Mouse (Mus musculus) retina, adult 2 months (tissue): ENCODE data around the gene Apc2.
"Not testable (repeated sequence)": the region's sequence is repeated elsewhere in the genome, so short reads cannot be mapped to it uniquely, and the experiment has no call there.

ENCODE experiments used
- DNase-seq: peaks from one replicate; pipeline ENCODE4 v3.0.0-alpha.2; 2012; ENCODE audit warnings: low read depth, low spot score

Gene Apc2

DNA sequence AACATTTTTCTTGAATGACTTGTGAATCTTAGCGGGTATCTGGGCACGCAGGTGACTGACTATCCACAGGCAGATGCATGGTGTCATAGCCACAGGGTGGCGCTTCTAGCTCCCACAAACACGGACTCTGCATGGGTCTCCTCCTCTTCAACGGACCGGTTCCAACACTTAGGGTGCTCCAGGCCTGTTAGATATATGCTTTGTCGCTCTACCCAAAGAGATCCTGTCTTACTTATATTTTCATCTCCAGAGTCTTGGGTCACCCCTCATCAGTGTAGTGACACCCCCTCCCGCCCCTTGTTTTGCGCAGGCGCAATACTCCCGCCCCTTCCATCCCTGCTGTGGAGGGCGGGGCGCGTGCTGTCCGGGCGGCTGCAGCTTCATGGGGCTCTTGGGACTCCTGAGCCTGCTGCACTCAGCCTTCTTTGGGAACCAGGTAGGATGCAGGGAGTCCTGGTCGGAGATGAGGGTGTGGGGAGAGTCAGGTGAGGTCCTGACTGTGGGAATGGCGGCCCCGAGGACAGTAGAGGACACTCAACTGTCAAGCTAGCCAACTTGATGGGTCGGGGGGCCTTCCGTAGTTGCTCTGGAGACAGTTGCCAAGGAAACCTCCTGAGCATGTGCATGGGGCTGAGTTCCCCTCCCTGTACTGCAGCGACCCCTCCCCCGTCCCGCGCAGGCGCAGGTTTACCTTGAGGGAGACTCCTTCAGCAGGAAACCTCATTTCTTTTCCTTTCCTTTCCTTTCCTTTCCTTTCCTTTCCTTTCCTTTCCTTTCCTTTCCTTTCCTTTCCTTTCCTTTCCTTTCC lies at the start of gene Apc2:
Apc2 (plus strand) TSS at position 360 of the 808 bp plus-strand sequence.
- DNase-seq = peak; percentile 57

GRCm38 (mm10) chr10:80247849-80248248 lies 47.9 kb upstream of the Apc2 start:
- no peak for DNase-seq

DNA sequence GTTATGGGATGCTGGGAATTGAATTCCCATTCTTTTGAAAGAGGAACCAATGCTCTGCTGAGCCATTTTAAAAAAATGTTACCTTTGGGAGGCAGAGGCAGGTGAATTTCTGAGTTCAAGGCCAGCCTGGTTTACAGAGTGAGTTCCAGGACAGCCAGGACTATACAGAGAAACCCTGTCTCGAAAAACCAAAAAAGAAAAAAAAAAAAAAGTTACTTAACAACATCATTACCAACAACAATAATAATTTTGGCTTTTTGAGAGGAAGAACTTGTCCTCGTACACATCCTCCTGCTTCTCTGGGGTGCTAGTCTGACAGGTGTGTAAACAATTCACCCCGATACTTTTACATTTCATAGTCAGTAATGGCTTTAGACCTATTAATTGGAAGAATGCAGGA lies 47.3 kb upstream of the Apc2 start:
- not testable (repeated sequence) for DNase-seq

DNA sequence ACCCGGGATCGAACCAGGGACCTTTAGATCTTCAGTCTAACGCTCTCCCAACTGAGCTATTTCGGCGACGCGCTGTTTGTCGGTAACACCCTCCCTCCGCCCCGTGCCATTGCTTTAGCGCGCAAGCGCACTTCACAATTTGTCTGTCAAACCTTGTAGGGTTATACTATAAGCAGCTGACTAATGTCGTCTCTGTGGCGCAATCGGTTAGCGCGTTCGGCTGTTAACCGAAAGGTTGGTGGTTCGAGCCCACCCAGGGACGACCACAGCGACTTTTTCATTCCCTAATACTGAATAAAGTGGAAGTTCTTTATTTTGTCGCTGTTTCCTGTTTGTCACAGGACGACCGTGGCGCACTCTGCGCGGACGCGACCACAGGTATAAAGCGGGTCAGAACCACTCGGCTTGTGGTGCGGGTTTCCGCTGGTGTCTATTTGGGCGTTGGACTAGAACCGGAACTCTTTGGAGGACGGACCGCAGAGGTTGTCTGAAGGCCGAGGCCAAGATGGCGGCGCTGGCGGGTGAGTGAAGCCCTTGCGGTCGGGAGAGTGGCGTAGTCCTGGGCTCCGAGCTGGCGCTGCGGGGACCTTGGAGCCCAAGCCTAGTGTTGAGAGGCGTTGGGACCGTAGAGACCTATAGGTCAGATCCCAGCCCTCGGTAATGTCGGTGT lies 46.7 kb upstream of the Apc2 start, which contains the start of gene Ndufs7:
Ndufs7 (plus strand) TSS at position 151 of the 670 bp plus-strand sequence.
- peak; percentile 94 for DNase-seq

GRCm38 (mm10) chr10:80250059-80250458 lies 45.7 kb upstream of the Apc2 start:
- no peak for DNase-seq

DNA sequence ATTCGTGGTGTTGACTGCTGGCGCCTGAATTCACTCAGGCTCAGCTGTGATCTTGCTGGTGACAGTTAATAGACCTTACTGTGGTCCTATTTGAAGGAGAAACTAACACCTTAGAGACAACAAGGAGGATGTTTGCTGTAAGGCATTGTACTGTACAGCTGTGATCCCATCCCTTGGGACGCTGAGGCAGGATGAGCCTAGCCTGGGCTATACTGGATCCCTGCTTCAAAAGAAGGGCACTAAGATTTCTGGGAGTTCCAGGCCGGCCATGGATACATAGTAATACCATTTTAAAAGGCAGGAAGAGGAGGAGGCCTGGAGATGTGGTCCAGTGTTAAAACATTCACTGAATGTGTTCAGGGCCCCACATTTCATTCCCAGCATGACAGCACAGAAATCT lies 45.2 kb upstream of the Apc2 start:
- no peak for DNase-seq

DNA sequence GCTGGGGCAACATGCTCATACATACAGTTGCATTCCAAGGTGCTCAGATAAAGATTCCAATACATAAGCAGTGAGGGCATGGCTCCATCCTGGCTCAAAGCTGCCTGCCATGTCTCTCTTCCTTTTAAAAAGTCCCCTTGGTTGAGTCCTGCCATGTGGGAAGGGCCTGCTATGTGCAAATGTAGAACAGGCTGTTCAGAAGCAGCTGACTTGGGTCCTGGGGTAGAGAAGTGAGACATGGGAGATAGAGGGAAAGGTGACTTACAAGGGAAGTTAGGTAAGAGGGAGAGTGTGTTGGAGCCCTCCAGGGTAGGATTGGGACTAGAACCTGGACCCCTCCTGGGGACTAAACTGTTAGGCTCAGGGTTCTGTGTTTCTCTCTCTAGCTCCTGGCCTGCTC lies 43.8 kb upstream of the Apc2 start:
- no peak for DNase-seq

DNA sequence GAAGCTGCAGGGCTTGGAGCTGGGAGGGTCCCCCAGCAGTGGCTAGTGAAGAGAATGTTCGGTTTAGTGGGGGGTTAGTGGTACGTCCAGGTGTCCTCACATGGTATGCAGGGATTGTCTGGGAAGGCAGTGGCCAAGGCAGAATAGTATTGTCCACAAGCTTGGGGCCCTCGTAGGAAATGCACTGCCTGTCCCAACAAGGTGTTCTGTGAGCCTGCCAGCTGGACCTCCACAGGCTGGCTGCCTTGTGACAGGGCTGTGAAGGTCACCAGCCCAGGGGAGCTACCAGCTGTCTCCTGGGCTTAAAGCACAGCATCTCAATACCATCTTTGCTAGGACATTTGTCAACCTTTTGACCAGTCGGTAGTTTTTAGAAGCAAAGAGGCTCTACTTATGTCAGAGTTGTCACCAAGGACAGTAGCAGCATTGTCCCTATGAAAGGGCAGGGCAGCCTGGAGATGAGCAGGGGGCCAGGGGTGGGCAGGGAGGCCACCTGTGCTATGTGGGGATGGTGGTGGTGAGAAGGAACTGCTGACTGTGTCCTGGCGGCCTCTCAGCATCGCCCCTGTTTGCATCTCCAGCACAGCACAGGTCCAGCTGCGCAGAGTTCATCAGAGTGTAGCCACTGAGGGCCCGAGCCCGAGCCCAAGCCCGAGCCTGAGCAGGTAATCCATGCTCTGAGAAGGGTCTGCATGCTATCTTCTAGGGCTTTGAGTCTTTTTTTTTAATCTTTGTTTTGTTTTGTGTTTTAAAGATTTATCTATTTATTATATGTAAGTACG lies 43.1 kb upstream of the Apc2 start:
- DNase-seq = no peak

GRCm38 (mm10) chr10:80253551-80253950 lies 42.2 kb upstream of the Apc2 start:
- DNase-seq = no peak

- no peak for DNase-seq
Observed at GRCm38 (mm10) chr10:80254331-80255297, 41.2 kb upstream of the Apc2 start.

- DNase-seq = no peak
Observed at GRCm38 (mm10) chr10:80255881-80256535, 39.8 kb upstream of the Apc2 start.

GRCm38 (mm10) chr10:80257936-80258335 lies 37.8 kb upstream of the Apc2 start:
- no peak for DNase-seq

- no peak for DNase-seq
Observed at GRCm38 (mm10) chr10:80258752-80259462, 36.9 kb upstream of the Apc2 start.

DNA sequence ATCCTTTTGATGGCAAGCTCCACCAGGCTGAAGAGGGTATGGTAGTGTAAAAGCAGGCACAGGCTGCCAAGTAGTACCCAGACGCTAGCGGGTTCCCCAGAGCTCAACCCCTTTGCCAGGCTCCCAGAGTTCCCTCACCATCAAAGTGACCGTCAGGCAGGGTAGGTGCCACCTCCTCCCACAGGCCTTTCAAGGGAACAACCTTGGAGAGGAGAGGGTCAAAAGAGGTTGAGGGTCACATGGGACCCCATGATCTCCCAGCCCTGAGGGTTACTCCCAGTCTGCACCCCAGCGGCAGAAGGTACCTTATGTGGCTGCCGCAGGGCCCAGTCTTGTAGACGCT lies 36.3 kb upstream of the Apc2 start:
- DNase-seq = no peak

DNA sequence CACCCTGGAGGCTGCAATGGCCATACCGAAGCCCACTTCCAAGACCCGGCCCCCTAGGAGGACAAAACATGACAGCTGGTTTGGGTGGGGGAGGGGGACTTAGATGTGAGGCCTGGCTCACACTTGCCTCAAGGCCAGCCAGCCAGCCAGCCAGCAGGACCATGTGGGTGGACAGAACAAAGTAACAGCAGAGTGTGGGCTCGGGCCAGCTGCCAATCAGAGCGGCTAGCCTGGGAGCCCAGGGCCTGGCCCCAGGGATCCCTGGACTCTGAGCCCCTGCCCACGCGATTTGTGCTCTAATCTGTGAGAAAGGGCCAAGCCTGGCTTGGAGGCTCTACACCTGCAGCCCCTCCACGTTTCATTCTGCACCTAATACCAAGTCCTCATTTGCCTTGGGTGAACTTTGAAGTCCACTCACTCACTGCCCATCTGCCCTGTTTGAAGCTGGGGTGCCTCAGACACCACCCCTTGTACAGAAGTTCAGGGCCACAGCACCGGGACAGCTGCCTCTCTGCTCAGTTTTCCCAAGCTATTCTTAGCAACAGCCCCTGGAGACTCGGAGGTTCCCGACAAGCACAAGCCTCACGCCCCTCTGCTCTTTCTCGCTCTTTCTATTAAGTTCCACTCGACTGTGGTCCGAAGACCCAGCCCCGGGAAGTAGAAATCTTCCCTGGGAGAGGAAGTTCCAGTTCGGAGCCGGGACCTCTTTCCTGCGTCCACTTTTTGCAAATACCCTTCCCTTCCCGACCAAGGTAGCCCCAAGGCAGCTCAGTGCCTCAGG lies 35.7 kb upstream of the Apc2 start:
- no peak for DNase-seq

DNA sequence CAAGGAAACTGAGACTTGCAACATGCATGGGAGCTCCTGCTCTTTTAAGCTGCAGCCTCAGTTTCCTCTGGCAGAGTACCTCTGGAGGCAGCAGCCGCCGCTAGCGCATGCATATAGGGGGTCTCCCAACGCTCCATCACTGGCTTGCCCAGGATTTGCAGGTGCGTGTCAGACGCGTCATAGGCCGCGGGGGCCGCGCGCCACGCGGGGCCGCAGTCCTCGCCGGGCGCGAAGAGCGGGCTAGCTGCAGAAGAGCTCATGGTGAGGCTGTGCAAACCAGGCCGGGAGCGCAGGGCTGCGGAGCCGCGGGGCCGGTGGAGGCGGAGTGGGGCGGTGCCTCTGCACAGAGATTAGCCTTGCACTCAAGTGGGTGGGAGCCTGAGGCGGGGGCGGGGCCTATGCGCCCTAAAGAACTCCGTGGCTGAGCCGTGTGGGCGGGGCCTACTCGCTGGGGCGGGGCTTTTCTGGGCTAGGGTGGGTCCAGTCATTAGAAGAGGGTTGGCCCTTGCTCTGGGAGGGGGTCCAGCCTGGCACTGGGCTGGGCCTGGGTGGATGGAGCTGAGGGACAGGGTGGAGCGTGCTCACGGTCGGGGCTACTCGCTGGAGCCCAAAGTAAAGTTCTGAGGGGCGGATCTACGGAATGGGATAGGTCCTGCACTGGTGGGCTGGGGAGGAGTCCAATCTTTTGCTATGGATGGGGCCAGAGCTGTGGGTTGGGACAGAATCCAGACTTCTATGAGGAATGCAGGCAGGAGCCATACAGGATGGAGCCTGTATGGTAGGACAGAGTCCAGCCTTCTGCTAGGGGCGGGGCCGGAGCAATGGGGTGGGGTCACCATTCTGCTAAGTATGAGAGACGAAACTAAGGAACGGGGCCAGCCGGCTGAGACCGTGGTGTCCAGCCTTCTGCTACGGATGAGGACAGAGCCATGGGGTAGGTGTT lies 34.9 kb upstream of the Apc2 start, which contains the start of the genes Gamt and Dazap1:
Gamt (minus strand) TSS at position 371 of the 943 bp plus-strand sequence.
Dazap1 (plus strand) TSS at position 845 of the 943 bp plus-strand sequence.
- DNase-seq = peak; percentile 81

GRCm38 (mm10) chr10:80261585-80261968 lies 34.2 kb upstream of the Apc2 start:
- no peak for DNase-seq

- DNase-seq = no peak
Observed at GRCm38 (mm10) chr10:80262169-80262568, 33.6 kb upstream of the Apc2 start.
